Mouse (Mus musculus) hindbrain, embryonic 14.5 days (tissue): ENCODE results near the gene Hist1h3i. TPM values are rescaled to one million over a fixed set of nuclear protein-coding genes. Genes with fewer than 3 reads are reported as not detected.
"Not testable (repeated sequence)": the region's sequence is repeated elsewhere in the genome, so short reads cannot be mapped to it uniquely, and the experiment has no call there.

ENCODE experiments used
- ATAC-seq: fragments of 200-750 bp; cut with Nextera tagmentation; 2 replicates; pipeline ENCODE4 v1.8.0; 2017; ENCODE audit warnings: moderate number of reproducible peaks, mild to moderate bottlenecking, moderate TSS enrichment, moderate library complexity; ENCODE audit not compliant: low FRiP score
- DNase-seq: peaks from one replicate; pipeline ENCODE4 v3.0.0-alpha.2; 2015; ENCODE audit warnings: low spot score
- H3K27ac ChIP-seq: fragments of 300-500 bp; sonication (generic); 2 replicates; pipeline ENCODE4 v1.5.1; 2014; ENCODE audit warnings: mild to moderate bottlenecking, moderate library complexity
- H3K27me3 ChIP-seq: fragments of 300-500 bp; sonication (generic); 2 replicates; pipeline ENCODE4 v1.6.1; 2014; ENCODE audit warnings: mild to moderate bottlenecking, low read length, mixed read lengths; ENCODE audit not compliant: control insufficient read depth, insufficient read depth
- H3K36me3 ChIP-seq: fragments of 300-500 bp; sonication (generic); replicated peaks from 2 replicates; pipeline ENCODE4 v1.6.1; 2014; ENCODE audit not compliant: control insufficient read depth, insufficient read depth
- H3K4me1 ChIP-seq: fragments of 300-500 bp; sonication (generic); replicated peaks from 2 replicates; pipeline ENCODE4 v1.6.1; 2014; ENCODE audit warnings: antibody characterized with exemption, low read length, mixed read lengths; ENCODE audit not compliant: control insufficient read depth, insufficient read depth
- H3K4me2 ChIP-seq: fragments of 300-500 bp; sonication (generic); replicated peaks from 2 replicates; pipeline ENCODE4 v1.6.1; 2014; ENCODE audit warnings: mild to moderate bottlenecking, moderate library complexity
- H3K4me3 ChIP-seq: fragments of 300-500 bp; sonication (generic); replicated peaks from 2 replicates; pipeline ENCODE4 v1.5.1; 2014; ENCODE audit warnings: mild to moderate bottlenecking, low read length
- H3K9ac ChIP-seq: fragments of 300-500 bp; sonication (generic); 2 replicates; pipeline ENCODE4 v1.6.1; 2014
- H3K9me3 ChIP-seq: fragments of 300-500 bp; sonication (generic); 2 replicates; pipeline ENCODE4 v1.6.1; 2016; ENCODE audit warnings: low read length; ENCODE audit not compliant: control insufficient read depth
- WGBS: fragments of 180-500 bp; shearing (Covaris S2); extraction: QIAGEN DNeasy Blood & Tissue Kit; methylation state at CpG from one replicate; pipeline ENCODE4 v1.1.7; 2014; 5-methylcytosine and 5-hydroxymethylcytosine counted together
- microRNA-seq: library from miRNA; unstranded; fragments of <30 nt; microRNA quantifications from one replicate; pipeline ENCODE4, GENCODE M21; 2016
- polyA plus RNA-seq: library from polyadenylated mRNA; unstranded; fragments of >200 nt; fragmentation: Nextera tagmentation; extraction: Ambion mirVana; gene quantifications from 2 replicates; pipeline ENCODE4 v1.2.1, GENCODE M21; 2014

Gene Hist1h3i
- polyA plus RNA-seq, 1 experiment from 2014 or later, result 37.4 TPM

DNA sequence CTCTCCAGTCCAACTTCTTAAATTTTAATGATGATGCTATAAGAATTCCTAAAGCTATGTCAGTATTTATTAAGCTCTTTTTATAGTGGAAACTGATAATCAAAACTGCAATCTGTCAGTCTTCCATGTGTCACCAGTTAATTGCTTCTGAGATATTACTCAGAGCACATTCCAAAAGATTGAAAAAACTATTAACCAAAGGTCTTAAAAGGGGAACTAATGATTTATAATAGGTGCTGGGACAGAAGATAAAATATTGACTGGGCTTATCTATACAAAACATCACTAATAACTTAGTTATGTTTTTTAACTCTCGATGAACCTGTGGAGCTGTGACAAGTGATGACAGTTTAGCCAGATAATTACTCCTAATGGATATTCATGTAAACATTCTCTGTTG, 38.2 kb downstream of the Hist1h3i start:
- 91% methylated on average over 1 of the region's 1 CpGs for WGBS
- Histone ChIP-seq H3K36me3 (no peaks in the 10 kb centered on the region), H3K27me3 (no peaks in the 10 kb centered on the region), H3K27ac (no peak overlapping the region), H3K9ac (no peak overlapping the region), H3K4me1 (peaks cover 20% of the 10 kb centered on the region), H3K4me2 (no peak overlapping the region), H3K9me3 (no peaks in the 10 kb centered on the region), H3K4me3 (no peak overlapping the region)
- DNase-seq, result no peak
- no peak for ATAC-seq

DNA sequence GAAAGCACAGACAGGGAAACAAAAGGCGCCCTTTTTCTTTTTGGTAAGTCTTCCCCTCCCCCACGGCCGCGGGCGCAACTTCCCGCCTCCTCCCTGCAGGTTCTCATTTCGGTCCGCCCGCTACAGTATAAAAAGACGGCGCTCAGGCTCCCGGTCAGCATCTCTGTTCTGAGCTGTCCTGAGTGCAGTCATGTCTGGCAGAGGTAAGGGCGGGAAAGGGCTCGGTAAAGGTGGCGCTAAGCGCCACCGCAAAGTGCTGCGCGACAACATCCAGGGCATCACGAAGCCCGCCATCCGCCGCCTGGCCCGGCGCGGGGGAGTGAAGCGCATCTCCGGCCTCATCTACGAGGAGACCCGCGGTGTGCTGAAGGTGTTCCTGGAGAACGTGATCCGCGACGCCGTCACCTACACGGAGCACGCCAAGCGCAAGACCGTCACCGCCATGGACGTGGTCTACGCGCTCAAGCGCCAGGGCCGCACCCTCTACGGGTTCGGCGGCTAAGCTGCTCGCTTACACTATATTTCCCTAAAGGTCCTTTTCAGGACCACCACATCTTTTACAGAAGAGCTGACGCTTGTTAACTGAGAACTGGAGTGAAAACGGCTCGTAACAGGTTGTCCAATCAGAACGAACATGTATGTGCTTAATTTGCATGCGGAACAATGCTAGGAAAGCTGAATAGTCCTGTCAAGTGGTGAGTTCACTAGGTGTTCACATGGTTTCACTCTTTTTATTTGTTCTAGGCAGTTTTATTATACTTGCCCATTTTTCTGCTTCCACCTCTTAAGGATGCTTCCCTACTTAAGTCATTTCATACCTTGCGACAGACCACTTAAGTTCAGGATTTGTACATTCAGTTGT, 48.0 kb downstream of the Hist1h3i start, which contains the start of gene Hist1h4j:
Gene Hist1h4j (plus strand): TSS at position 159 of the 862 bp plus-strand sequence.
- peak within 1 kb of the TSS; percentile 99 for H3K27ac ChIP-seq
- peaks cover 22% of the 10 kb centered on the region for H3K4me1 ChIP-seq
- not testable (repeated sequence) for H3K36me3 ChIP-seq, H3K27me3 ChIP-seq, H3K9me3 ChIP-seq
- ATAC-seq (peak; percentile 92), DNase-seq (peak; percentile 92)
- H3K4me3 ChIP-seq, result peak within 1 kb of the TSS; percentile 43
- H3K4me2 ChIP-seq, result peak within 1 kb of the TSS; percentile 88
- under 1% methylated on average over 42 of the region's 56 CpGs for WGBS
- H3K9ac ChIP-seq, result peak within 1 kb of the TSS; percentile 76

DNA sequence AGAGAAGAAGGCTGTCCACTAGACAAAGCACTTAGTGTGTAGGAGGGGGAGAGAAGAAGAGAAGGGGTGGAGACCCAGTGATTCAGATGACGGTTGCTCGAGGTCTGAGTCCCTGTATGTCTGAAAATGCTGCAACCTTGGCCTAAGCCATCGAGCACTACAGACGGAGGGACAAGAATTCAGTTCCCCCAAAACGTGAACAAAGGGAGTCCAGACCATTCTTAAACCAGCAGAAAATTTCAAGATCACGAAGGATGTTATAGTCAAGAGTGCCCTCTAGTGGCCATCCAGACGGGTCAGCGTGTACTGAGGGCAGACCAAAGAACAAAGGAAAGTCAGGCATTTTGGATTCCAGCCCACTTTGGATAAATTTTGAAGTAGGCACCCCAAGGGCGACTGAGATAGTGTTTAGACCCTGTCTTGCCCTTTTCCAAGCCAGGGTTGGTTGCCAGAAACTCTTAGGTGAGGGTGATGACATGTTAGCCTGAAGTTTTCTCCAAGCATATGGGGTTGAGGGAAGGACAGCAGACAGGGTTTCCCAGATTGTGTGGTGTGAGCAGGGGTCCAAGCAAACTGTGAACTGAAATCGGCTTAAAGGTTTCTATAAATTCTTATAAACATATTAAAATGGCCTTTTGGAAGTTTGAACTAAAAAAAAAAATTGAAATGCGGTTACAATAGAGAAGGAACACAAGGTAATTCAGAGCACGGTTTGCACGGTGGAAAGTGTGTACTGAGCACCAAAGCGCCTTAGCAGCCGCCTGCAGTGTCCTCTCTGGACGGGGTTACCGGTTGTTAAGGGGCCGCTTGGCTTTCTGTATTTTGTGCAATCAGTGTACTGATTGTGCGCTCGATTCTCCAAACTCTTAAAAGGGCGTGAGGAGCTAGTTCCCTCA, 48.9 kb downstream of the Hist1h3i start:
- peak overlapping the region; percentile 88 for H3K4me2 ChIP-seq
- under 1% methylated on average over 21 of the region's 21 CpGs for WGBS
- ATAC-seq (peak; percentile 86), DNase-seq (peak; percentile 93)
- no peaks in the 10 kb centered on the region for H3K27me3 ChIP-seq
- H3K27ac ChIP-seq, result peak overlapping the region; percentile 99
- H3K4me3 ChIP-seq, result peak overlapping the region; percentile 43
- H3K9me3 ChIP-seq, result no peaks in the 10 kb centered on the region
- H3K4me1 ChIP-seq, result peaks cover 22% of the 10 kb centered on the region
- peak overlapping the region; percentile 76 for H3K9ac ChIP-seq
- no peaks in the 10 kb centered on the region for H3K36me3 ChIP-seq

DNA sequence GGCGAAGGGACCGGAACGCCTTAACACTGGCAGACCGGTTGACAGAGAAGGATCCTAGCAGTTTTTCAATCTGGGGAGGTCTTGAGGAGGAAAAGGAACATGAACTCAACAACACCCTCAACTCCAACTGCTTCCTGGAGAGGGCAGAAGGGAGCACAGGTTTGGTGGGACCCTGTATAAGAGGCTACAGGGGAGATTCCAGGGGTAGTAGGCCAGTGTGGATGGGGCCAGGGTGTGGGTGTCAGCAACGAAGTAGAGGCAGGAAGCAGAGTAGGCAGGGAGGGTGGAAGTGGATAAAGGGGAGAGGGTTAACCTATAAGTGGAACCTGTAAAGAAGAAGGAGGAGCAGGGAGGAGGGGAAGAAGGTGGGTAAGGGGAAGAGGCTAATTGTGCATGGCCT, 49.7 kb downstream of the Hist1h3i start:
- H3K4me1 ChIP-seq, result peaks cover 22% of the 10 kb centered on the region
- H3K27ac ChIP-seq, result peak overlapping the region; percentile 99
- WGBS, result 59% methylated on average over 5 of the region's 5 CpGs
- DNase-seq (no peak), ATAC-seq (peak; percentile 16; the same call in 1 of the 2 replicates)
- H3K4me2 ChIP-seq, result no peak overlapping the region
- H3K36me3 ChIP-seq, result no peaks in the 10 kb centered on the region
- no peaks in the 10 kb centered on the region for H3K27me3 ChIP-seq
- H3K9ac ChIP-seq, result no peak overlapping the region
- no peak overlapping the region for H3K4me3 ChIP-seq
- H3K9me3 ChIP-seq, result no peaks in the 10 kb centered on the region

Small RNAs within 50 kb of the gene (microRNA-seq; reads per million reads assigned to microRNA genes)
- gene Gm19658 (not detected), gene Gm44346 (not detected), gene Gm44454 (not detected), gene Gm44466 (not detected)

Other genes with a start within 250 kb of the Hist1h3i start
- gene Olfr1366, start 240.6 kb downstream of the Hist1h3i start, polyA plus RNA-seq, result 0.08 and 0.21 TPM in 2 replicates
- gene Olfr1535, start 223.5 kb downstream of the Hist1h3i start, polyA plus RNA-seq, result 0.04 TPM in 1 of 2 replicates, not detected in the other
- not detected in 2 replicates for gene Olfr1364, start 201.6 kb downstream of the Hist1h3i start, polyA plus RNA-seq
- gene Olfr1362, start 169.3 kb downstream of the Hist1h3i start, polyA plus RNA-seq, result not detected in 2 replicates
- not detected in 2 replicates for gene Olfr11, start 140.9 kb downstream of the Hist1h3i start, polyA plus RNA-seq
- gene Olfr1361, start 120.0 kb downstream of the Hist1h3i start, polyA plus RNA-seq, result not detected in 2 replicates
- not detected in 2 replicates for gene Olfr1360, start 106.0 kb downstream of the Hist1h3i start, polyA plus RNA-seq
- gene Olfr1359, start 85.3 kb downstream of the Hist1h3i start, polyA plus RNA-seq, result not detected in 2 replicates
- not detected in 2 replicates for gene Hist1h2bl, start 67.2 kb downstream of the Hist1h3i start, polyA plus RNA-seq
- gene Hist1h2ai, start 66.9 kb downstream of the Hist1h3i start, polyA plus RNA-seq, result 5.4 and 7.5 TPM in 2 replicates
- gene Hist1h3h, start 65.7 kb downstream of the Hist1h3i start, polyA plus RNA-seq, result 2.4 and 3.2 TPM in 2 replicates
- gene Hist1h2bm, start 61.3 kb downstream of the Hist1h3i start, polyA plus RNA-seq, result 1.4 TPM in 2 replicates
- gene Hist1h4j, start 48.3 kb downstream of the Hist1h3i start, polyA plus RNA-seq, result 0.33 and 0.64 TPM in 2 replicates
- 2.0 and 2.7 TPM in 2 replicates for gene Hist1h4k, start 32.9 kb downstream of the Hist1h3i start, polyA plus RNA-seq
- 2.4 and 3.4 TPM in 2 replicates for gene Hist1h2ak, start 29.5 kb downstream of the Hist1h3i start, polyA plus RNA-seq
- gene Hist1h2bn, start 29.2 kb downstream of the Hist1h3i start, polyA plus RNA-seq, result not detected in 2 replicates
- gene Hist1h1b, start 2.7 kb downstream of the Hist1h3i start, polyA plus RNA-seq, result 1.6 and 1.7 TPM in 2 replicates
- 1.3 TPM in 1 of 2 replicates, not detected in the other for gene Hist1h2an, start 3.8 kb upstream of the Hist1h3i start, polyA plus RNA-seq
- 0.82 and 1.1 TPM in 2 replicates for gene Hist1h2bp, start 4.1 kb upstream of the Hist1h3i start, polyA plus RNA-seq
- gene Hist1h2bq, start 26.8 kb upstream of the Hist1h3i start, polyA plus RNA-seq, result 3.5 and 3.6 TPM in 2 replicates
- not detected in 2 replicates for gene Hist1h2ao, start 27.1 kb upstream of the Hist1h3i start, polyA plus RNA-seq
- not detected in 2 replicates for gene Hist1h4m, start 28.4 kb upstream of the Hist1h3i start, polyA plus RNA-seq
- gene Hist1h4n, start 48.8 kb upstream of the Hist1h3i start, polyA plus RNA-seq, result 5.5 and 8.9 TPM in 2 replicates
- 574 and 576 TPM in 2 replicates for gene Hist1h2ap, start 50.1 kb upstream of the Hist1h3i start, polyA plus RNA-seq
- gene Hist1h2br, start 50.4 kb upstream of the Hist1h3i start, polyA plus RNA-seq, result 3.8 TPM in 2 replicates
- 14.9 and 18.2 TPM in 2 replicates for gene Zfp184, start 161.7 kb upstream of the Hist1h3i start, polyA plus RNA-seq
- not detected in 2 replicates for gene Pom121l2, start 197.8 kb upstream of the Hist1h3i start, polyA plus RNA-seq
- gene Prss16, start 226.4 kb upstream of the Hist1h3i start, polyA plus RNA-seq, result not detected in 2 replicates